Mouse (Mus musculus) brain, embryonic 14.5 days (tissue): Measurements from ENCODE around the gene Polr2h. TPM values are rescaled to one million over a fixed set of nuclear protein-coding genes. Genes with fewer than 3 reads are reported as not detected.
A peak's percentile ranks its signal among the peaks of the same experiment; 100 is the strongest.

Source experiments
- DNase-seq: peaks from one replicate; pipeline ENCODE4 v3.0.0-alpha.2; 2011; ENCODE audit warnings: low read depth
- CTCF ChIP-seq: fragments of 200-500 bp; IDR thresholded peaks from 2 replicates; pipeline ENCODE4 v1.5.1; 2012; ENCODE audit warnings: inconsistent platforms, mild to moderate bottlenecking, moderate library complexity, borderline replicate concordance; ENCODE audit not compliant: insufficient read depth, insufficient read length; ENCODE audit errors: extremely low read depth
- POLR2A ChIP-seq: fragments of 200-500 bp; IDR thresholded peaks from 2 replicates; pipeline ENCODE4 v1.6.1; 2012; ENCODE audit warnings: mild to moderate bottlenecking, inconsistent platforms, borderline replicate concordance; ENCODE audit not compliant: poor library complexity, insufficient read depth, insufficient read length, severe bottlenecking; ENCODE audit errors: extremely low read depth
- polyA plus RNA-seq: library from polyadenylated mRNA; depleted of rRNA; stranded (reverse); fragments of >200 nt; gene quantifications from 2 replicates; pipeline ENCODE4 v1.2.3, GENCODE M21; 2012

The Polr2h gene
- polyA plus RNA-seq, 1 experiment, result 51.9 TPM

- no peak for DNase-seq
- no peak for TF ChIP-seq CTCF
- TF ChIP-seq POLR2A, result no peak
Measured at GRCm38 (mm10) chr16:20730293-20730711, 12.8 kb downstream of the Polr2h start.

DNA sequence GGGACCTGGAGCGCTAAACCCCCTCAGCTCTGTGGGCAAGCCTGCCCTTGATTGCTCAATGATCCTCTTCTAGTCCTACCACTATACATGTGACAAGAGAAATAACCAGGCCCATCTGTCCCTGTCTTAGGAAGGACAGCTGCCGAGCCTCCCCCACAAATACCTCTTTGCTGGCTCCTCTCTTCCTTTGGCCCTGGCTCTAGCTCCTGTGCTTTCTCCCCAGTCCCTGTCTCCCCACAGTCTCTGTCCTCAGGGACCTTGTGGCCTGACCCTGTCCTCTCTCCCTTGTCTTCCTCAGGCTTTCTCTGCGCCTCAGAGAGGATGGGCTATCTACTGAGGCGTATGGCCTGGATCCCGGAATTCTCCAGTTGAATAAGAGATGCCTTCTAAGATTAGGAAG is 14.2 kb downstream of the Polr2h start:
- TF ChIP-seq POLR2A (no peak), CTCF (no peak)

GRCm38 (mm10) chr16:20732251-20732924 is 14.9 kb downstream of the Polr2h start:
- TF ChIP-seq POLR2A (no peak), CTCF (no peak)

More for the DNA sequence above, 14.2 kb downstream of the Polr2h start:
- peak; percentile 42 for DNase-seq

GRCm38 (mm10) chr16:20732925-20733730 is 15.7 kb downstream of the Polr2h start, which contains the start of gene Chrd:
Chrd (plus strand) TSS chr16:20733127.
- peak; percentile 74 for DNase-seq
- TF ChIP-seq POLR2A (no peak), CTCF (no peak)

More at GRCm38 (mm10) chr16:20732251-20732924, 14.9 kb downstream of the Polr2h start:
- DNase-seq, result peak; percentile 67

DNA sequence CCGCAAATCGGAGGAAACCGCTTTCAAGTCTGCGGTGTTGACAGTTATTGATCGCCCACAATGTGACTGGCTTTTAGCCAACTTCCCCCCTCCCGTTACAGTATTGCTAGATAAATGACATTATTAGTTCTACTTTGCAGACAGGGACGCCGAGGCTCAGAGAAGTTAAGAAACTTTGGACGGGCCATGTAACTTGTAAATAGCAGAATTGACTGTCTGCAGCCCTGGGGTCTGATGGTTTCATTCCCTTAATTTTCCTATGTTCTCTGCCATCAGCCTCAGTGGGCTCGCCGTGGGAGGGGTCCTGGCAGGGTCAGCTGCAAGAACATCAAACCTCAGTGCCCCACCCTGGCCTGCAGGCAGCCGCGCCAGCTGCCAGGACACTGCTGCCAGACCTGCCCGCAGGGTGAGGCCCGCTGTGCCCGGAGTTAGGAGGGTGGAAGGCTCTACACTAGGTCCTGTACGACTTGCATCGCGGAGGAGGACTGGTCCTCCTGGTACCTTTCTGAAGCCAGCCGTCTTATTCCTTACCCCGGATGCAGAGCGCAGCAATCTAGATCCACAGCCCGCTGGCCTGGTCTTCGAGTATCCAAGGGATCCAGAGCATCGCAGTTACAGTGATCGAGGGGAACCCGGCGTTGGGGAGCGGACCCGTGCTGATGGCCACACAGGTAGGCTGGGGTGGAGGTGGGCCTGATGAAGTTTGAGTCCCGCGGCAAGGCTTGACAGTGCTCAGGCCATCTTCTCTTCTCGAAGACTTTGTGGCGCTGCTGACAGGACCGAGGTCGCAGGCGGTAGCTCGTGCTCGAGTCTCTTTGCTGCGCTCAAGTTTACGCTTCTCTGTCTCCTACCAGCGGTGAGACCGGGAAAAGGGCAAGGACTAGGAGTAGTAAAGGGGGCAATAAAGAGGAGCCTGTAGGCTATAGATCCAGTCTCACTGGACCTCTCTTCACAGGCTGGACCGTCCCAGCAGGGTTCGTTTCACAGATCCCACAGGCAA is 16.6 kb downstream of the Polr2h start, which contains the start of gene Thpo:
Thpo (minus strand) TSS at position 781 of the 1,000 bp plus-strand sequence.
- peak; percentile 23; the same call in 1 of the 2 replicates for TF ChIP-seq CTCF
- no peak for TF ChIP-seq POLR2A

GRCm38 (mm10) chr16:20735651-20736050 is 18.2 kb downstream of the Polr2h start:
- TF ChIP-seq CTCF (no peak), POLR2A (no peak)
- no peak for DNase-seq

More for the DNA sequence above, 16.6 kb downstream of the Polr2h start, which contains the start of gene Thpo:
- DNase-seq, result peak; percentile 48

DNA sequence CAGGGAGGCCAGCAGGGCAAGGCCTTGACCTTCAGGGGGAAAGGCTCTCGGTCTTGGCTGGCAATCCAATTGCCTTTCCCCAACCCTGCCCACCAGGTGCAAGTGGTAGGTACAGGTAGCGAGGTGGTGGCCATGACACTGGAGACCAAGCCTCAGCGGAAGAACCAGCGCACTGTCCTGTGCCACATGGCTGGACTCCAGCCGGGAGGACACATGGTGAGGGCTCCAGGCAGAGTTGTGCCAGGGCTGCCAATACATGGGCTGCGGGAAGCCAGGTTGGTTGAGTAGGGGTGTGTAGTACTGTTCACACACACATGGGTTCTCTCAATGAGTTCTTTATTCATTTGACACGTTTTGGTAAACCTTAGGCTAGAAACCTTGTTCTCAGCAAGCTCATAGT is 18.7 kb downstream of the Polr2h start:
- no peak for DNase-seq
- TF ChIP-seq POLR2A, result no peak
- TF ChIP-seq CTCF, result no peak

DNA sequence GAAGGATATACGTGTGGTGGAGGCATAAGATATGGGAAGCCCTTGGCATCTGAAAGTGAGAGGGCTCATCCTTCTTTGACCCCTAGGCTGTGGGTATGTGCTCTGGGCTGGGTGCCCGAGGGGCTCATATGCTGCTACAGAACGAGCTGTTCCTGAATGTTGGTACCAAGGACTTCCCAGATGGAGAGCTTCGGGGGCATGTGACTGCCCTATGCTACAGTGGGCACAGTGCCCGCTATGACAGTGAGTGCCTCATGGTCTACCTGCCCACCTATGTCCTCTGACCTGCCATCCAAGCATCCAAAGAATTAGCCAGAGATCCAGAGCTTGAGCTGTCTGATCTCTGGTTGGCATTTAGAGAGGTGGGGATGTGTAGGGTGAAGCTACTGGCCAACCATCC is 19.4 kb downstream of the Polr2h start:
- no peak for DNase-seq
- TF ChIP-seq POLR2A (no peak), CTCF (no peak)

DNA sequence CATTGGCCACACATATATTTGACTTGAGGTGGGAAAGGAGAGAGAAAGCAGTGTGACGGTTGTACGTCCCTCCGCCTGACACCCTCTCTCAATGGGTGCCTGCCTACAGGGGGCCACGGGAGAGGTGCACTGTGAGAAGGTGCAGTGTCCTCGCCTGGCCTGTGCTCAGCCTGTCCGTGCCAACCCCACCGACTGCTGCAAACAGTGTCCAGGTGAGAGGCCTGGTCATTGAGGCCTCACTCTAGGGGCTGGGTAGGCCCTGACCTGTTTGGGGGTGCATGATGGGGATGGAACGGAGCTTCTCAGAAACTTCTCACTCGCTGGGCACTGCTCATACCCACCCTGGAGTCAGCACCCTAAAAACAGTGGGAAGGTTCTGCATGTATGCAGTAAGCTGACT is 22.4 kb downstream of the Polr2h start:
- no peak for TF ChIP-seq CTCF
- no peak for TF ChIP-seq POLR2A
- DNase-seq, result no peak

DNA sequence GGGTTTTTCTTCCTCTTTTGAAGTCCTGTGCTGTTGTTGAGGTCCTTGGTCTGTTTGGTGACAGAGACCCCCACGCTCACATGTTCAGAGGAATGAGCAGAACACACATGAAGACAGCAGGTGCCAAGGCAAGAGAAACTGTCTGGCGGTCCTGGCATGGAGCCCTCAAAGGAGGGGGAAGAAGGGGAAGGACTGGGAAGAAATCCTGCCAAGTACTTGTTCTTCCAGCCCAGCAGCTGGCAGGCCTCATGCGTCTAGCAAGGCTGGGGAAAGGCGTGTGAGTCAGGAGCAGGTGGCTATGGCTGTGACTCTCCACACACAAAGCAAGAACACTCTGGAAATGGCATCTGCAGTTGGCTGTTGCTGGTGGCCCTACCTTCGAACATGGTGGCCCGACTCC is 29.2 kb downstream of the Polr2h start:
- TF ChIP-seq POLR2A, result no peak
- TF ChIP-seq CTCF, result no peak
- DNase-seq, result peak; percentile 92
